Mouse (Mus musculus): Measurements from ENCODE around the gene Glmn. TPM values are rescaled to one million over a fixed set of nuclear protein-coding genes. Genes with fewer than 3 reads are reported as not detected.

Gene Glmn
- total RNA-seq (2023; ENCODE audit: inconsistent age) = 9.7 to 16.9 TPM (median 13.4 TPM) in 4 replicates

DNA sequence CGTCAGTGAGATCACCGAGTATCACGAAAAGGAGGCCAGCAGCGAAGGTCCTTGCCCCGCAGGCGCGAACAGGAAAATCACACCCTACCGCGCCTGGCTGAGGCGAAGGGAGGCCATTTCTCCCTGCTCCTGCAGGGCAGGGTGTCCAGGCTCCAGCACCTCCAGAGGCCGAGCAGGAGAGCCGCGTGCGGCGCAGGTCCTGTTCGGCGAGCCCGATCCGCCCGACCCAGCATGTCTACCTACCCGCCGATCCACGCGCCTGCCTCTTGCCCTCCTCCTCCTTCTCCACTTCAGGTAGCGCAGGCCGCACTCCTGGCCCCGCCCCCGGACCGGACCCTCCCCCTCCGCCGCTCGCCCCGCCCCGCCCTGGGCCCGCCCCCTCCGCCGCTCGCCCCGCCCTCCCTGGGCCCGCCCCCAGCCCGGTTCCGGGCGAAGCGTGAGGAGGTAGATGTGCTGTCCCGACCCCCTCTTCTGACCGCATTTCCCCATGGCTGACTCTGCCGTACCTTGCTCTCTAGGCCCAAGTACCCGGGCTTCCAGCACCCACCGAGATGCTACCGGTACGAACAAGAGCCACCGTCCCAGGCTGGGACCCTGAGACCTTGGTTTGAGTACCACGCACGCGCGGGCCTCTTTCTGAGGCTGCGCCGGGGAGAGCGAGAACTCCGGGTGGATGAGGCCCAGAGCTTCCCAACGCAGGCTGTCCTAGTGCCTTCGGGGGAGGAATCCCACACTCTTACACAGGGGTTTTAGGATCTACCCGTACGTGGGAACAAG, at the start of gene Glmn, which contains the start of gene Rpap2:
Glmn (minus strand) TSS at position 588 of the 777 bp plus-strand sequence.
Rpap2 (plus strand) TSS at position 73 of the 777 bp plus-strand sequence.

DNA sequence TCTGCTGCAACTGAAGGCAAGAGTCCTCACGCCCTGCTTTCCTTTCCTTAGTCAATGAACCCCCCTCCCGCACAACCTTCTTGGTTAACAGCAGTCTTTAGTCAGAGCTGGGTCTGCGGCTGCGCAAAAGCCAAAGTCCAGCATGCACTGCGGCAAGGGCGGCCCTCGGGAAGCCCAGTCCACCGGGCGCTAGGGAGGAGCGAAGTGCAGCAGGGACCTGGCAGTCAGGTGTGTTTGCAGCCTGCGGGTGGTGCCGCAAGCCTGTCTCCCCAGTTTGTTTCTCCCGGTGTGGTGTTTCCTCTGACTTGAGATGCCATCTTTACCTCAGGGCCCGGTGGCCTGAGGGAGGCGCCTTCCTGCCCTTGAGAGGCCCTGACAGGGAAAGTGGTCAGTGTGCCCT, 63.1 kb downstream of the Glmn start, which contains the start of gene 1700028K03Rik:
1700028K03Rik (plus strand) TSS at position 129 of the 400 bp plus-strand sequence.

DNA sequence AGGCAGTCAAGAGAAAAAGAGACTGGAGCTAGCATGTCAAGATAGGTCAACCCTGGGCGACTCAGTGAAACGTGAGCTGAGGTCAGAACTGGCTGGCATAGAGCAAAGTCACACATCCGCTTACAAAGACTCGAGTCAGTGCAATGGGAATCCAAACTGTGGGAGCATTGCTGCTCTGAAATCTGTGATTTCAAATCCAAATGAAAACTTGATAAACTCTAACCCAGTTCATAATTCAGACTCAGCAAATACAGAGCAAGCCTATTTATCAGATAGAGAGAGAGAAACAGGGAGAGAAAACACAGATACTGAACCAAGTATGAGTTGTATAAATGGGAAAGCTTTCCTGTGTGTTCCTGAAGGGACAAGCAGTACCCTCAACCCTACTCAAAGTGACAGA, 90.4 kb downstream of the Glmn start, which contains the start of gene Gm42669:
Gm42669 (plus strand) TSS at position 301 of the 400 bp plus-strand sequence.

Other genes with a start within 250 kb of the Glmn start
- not detected in 4 replicates for gene Ephx4, start 195.2 kb downstream of the Glmn start, total RNA-seq (2023; ENCODE audit: inconsistent age)
- gene Lpcat2b, start 166.3 kb downstream of the Glmn start, total RNA-seq (2023; ENCODE audit: inconsistent age) = not detected in 4 replicates
- 13.8 to 17.9 TPM (median 16.0 TPM) in 4 replicates for gene Btbd8, start 159.9 kb downstream of the Glmn start, total RNA-seq (2023; ENCODE audit: inconsistent age)
- gene Gm42669, start 90.3 kb downstream of the Glmn start, total RNA-seq (2023; ENCODE audit: inconsistent age) = 0.32 TPM in 1 of 4 replicates, not detected in the others
- gene 1700028K03Rik, start 63.2 kb downstream of the Glmn start, total RNA-seq (2023; ENCODE audit: inconsistent age) = 0.09 TPM in 1 of 4 replicates, not detected in the others
- 15.3 to 21.4 TPM (median 19.4 TPM) in 4 replicates for gene Rpap2, start 515 bp downstream of the Glmn start, total RNA-seq (2023; ENCODE audit: inconsistent age)
- 45.2 to 50.2 TPM (median 47.1 TPM) in 4 replicates for gene Gfi1, start 128.1 kb upstream of the Glmn start, total RNA-seq (2023; ENCODE audit: inconsistent age)
- gene Ube2d2b, start 232.2 kb upstream of the Glmn start, total RNA-seq (2023; ENCODE audit: inconsistent age) = not detected in 4 replicates

Measured in B cell, adult (primary cell).